Mouse (Mus musculus): Measurements from ENCODE around the gene Gpm6a. TPM values are rescaled to one million over a fixed set of nuclear protein-coding genes. Genes with fewer than 3 reads are reported as not detected.

The Gpm6a gene
- 17.7 and 21.8 TPM in 2 replicates for polyA plus RNA-seq (2015; fragmentation: Nextera tagmentation; extraction: Ambion mirVana)

DNA sequence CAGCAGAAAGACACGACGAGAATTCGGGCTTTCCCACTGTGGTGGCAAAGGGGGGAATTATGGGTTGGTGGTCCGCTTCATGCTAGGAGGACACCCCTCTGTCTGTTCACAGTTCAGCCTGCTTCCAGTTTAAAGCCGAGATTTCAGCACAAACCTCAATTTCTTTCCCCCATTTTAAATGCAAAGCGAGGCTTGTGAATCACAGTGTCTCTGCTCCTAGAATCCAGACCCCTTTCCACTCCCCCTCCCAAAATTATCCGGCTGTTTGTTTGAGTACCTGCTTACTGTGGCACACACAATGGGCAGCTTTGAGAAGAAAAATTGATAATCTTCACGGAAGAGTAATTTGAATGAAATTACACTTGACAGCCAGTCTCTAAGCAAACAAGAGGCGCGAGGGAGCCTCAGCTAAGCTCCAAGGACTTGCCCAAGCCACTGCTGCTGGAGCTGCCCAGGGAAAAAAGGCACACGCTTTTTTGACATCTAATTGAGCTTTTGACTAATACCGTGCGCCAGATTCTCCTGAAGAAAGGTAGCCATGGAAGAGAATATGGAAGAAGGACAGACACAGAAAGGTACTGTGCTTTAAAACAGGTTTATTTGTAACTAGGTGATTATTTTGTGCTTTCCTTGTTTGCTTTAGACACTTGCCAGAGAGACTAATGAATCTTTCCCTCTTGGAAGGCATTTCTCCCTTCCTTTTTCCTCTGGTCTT lies at the start of gene Gpm6a:
Gpm6a (plus strand) TSS at position 103 of the 715 bp plus-strand sequence.

Other genes with a start within 250 kb of the Gpm6a start
- gene Wdr17, start 67.7 kb upstream of the Gpm6a start, polyA plus RNA-seq (2015; fragmentation: Nextera tagmentation; extraction: Ambion mirVana): not detected in 2 replicates